8 mouse cellular contexts compared by ENCODE assay signal in genomic region chr4:108578840-108579742, GRCm38 (mm10). TPM values are rescaled to one million over a fixed set of nuclear protein-coding genes. Genes with fewer than 3 reads are reported as not detected.
DNase-seq lines count a peak whose midpoint lies in the region; ATAC-seq lines count a peak whose summit lies in the region.

Gene Prpf38a, minus strand, starts transcription at chr4:108579336.
Gene Orc1, plus strand, starts transcription at chr4:108579423.

- peak within 1 kb of the TSS; percentile 88 for H3K27ac ChIP-seq in heart, embryonic 10.5 days
- H3K27ac ChIP-seq in kidney, embryonic 15.5 days, result peak within 1 kb of the TSS; percentile 75

- peak; percentile 94 for ATAC-seq in erythroblast, adult 5-6 weeks (replicated peaks; ENCODE audit: low FRiP score, poor library complexity, severe bottlenecking)
- ATAC-seq in kidney, embryonic 15.5 days (replicated peaks; ENCODE audit: low FRiP score), result peak; percentile 98
- ATAC-seq in monocyte, adult 5-6 weeks (replicated peaks; ENCODE audit: insufficient number of reproducible peaks, low FRiP score, low TSS enrichment, poor library complexity, severe bottlenecking), result peak; percentile 100

- H3K4me3 ChIP-seq in heart, embryonic 10.5 days, result peak within 1 kb of the TSS; percentile 84
- H3K4me3 ChIP-seq in kidney, embryonic 15.5 days (replicated peaks), result peak within 1 kb of the TSS; percentile 93

- peaks cover 25% of the 10 kb centered on the region for H3K4me1 ChIP-seq in heart, embryonic 10.5 days
- peaks cover 29% of the 10 kb centered on the region for H3K4me1 ChIP-seq in kidney, embryonic 15.5 days

- no peaks in the 10 kb centered on the region for H3K27me3 ChIP-seq in heart, embryonic 10.5 days (ENCODE audit: insufficient read depth, poor library complexity, severe bottlenecking)
- no peaks in the 10 kb centered on the region for H3K27me3 ChIP-seq in kidney, embryonic 15.5 days

- H3K4me2 ChIP-seq in kidney, embryonic 15.5 days, result peak within 1 kb of the TSS; percentile 81

- no peaks in the 10 kb centered on the region for H3K9me3 ChIP-seq in heart, embryonic 10.5 days
- H3K9me3 ChIP-seq in kidney, embryonic 15.5 days (replicated peaks), result no peaks in the 10 kb centered on the region

- WGBS in heart, embryonic 10.5 days, result under 1% methylated on average over 64 of the region's 64 CpGs
- WGBS in kidney, embryonic 15.5 days, result under 1% methylated on average over 64 of the region's 64 CpGs

- peak; percentile 99 to 100 for DNase-seq in B cell, adult 2 months
- DNase-seq in brain, adult 2 months (ENCODE audit: low read depth, low spot score), result peak; percentile 99
- peak; percentile 99 for DNase-seq in heart, embryonic 10.5 days (ENCODE audit: low spot score)
- peak; percentile 98 for DNase-seq in liver
- peak; percentile 98 for DNase-seq in spleen, postnatal 4 days (ENCODE audit: low spot score in 2 of 2)

- peak within 1 kb of the TSS; percentile 73 for H3K9ac ChIP-seq in kidney, embryonic 15.5 days

- peaks cover 36% of the 10 kb centered on the region for H3K36me3 ChIP-seq in heart, embryonic 10.5 days
- peaks cover 25% of the 10 kb centered on the region for H3K36me3 ChIP-seq in kidney, embryonic 15.5 days

RNA-seq across cellular contexts. Expression of gene Prpf38a, which starts in this region (rescaled TPM):
- total RNA-seq in erythroblast, adult 5-6 weeks (2015; ENCODE audit: low replicate concordance), result 12.9 and 19.2 TPM in 2 replicates
- 37.7 and 46.8 TPM in 2 replicates for total RNA-seq in erythroblast, adult 5-6 weeks (2017; ENCODE audit: low replicate concordance)
- 75.5 and 88.7 TPM in 2 replicates for polyA plus RNA-seq in heart, embryonic 10.5 days (2016; fragmentation: Nextera tagmentation; extraction: Ambion mirVana)
- polyA plus RNA-seq in kidney, embryonic 15.5 days (2015; fragmentation: Nextera tagmentation; extraction: Ambion mirVana), result 87.8 and 88.8 TPM in 2 replicates
- 61.5 to 81.5 TPM (median 63.9 TPM) in 3 replicates for total RNA-seq in monocyte, adult 5-6 weeks (2017)

RNA-seq across cellular contexts. Expression of gene Orc1, which starts in this region (rescaled TPM):
- 9.8 and 11.3 TPM in 2 replicates for total RNA-seq in erythroblast, adult 5-6 weeks (2015; ENCODE audit: low replicate concordance)
- 16.6 and 22.4 TPM in 2 replicates for total RNA-seq in erythroblast, adult 5-6 weeks (2017; ENCODE audit: low replicate concordance)
- polyA plus RNA-seq in heart, embryonic 10.5 days (2016; fragmentation: Nextera tagmentation; extraction: Ambion mirVana), result 11.7 and 14.3 TPM in 2 replicates
- polyA plus RNA-seq in kidney, embryonic 15.5 days (2015; fragmentation: Nextera tagmentation; extraction: Ambion mirVana), result 10.7 and 12.0 TPM in 2 replicates
- total RNA-seq in monocyte, adult 5-6 weeks (2017), result 0.49 TPM in 1 of 3 replicates, not detected in the others

Comparison
In these comparisons a context has a peak if more than half of its experiments do, and no peak if none do; other contexts are left out.
1. Peak in every context shown above with its lines: DNase-seq, ATAC-seq, H3K4me3 ChIP-seq and H3K27ac ChIP-seq.